Mouse (Mus musculus) kidney, postnatal 0 days (tissue): ENCODE measurements at regions not wholly inside any gene's neighbourhood (a gene's known extent, or its start where the extent isn't known, plus 50 kb on each side); places are given as distances from the start of the nearest gene placed in this dataset.
"Not testable (repeated sequence)": the region's sequence is repeated elsewhere in the genome, so short reads cannot be mapped to it uniquely, and the experiment has no call there.

Experiments
- ATAC-seq: fragments of 200-750 bp; cut with Nextera tagmentation; replicated peaks from 2 replicates; pipeline ENCODE4 v1.8.0; 2017; ENCODE audit warnings: low read depth, moderate number of reproducible peaks, moderate TSS enrichment, moderate library complexity; ENCODE audit not compliant: low FRiP score
- DNase-seq: peaks from one replicate; pipeline ENCODE4 v3.0.0-alpha.2; 2016; ENCODE audit warnings: low spot score
- H3K27ac ChIP-seq: fragments of 300-500 bp; sonication (generic); 2 replicates; pipeline ENCODE4 v1.5.1; 2014; ENCODE audit warnings: mild to moderate bottlenecking
- H3K27me3 ChIP-seq: fragments of 300-500 bp; sonication (generic); 2 replicates; pipeline ENCODE4 v1.6.1; 2014; ENCODE audit warnings: low read length, mixed read lengths; ENCODE audit not compliant: insufficient read depth
- H3K36me3 ChIP-seq: fragments of 300-500 bp; sonication (generic); 2 replicates; pipeline ENCODE4 v1.6.1; 2014; ENCODE audit warnings: low read length, mixed read lengths; ENCODE audit not compliant: insufficient read depth
- H3K4me1 ChIP-seq: fragments of 300-500 bp; sonication (generic); replicated peaks from 2 replicates; pipeline ENCODE4 v1.6.1; 2014; ENCODE audit warnings: antibody characterized with exemption, low read length, mixed read lengths; ENCODE audit not compliant: insufficient read depth
- H3K4me2 ChIP-seq: fragments of 300-500 bp; sonication (generic); 2 replicates; pipeline ENCODE4 v1.6.1; 2014; ENCODE audit warnings: mild to moderate bottlenecking, low read length, moderate library complexity, mixed read lengths
- H3K4me3 ChIP-seq: fragments of 300-500 bp; sonication (generic); replicated peaks from 2 replicates; pipeline ENCODE4 v1.5.1; 2014; ENCODE audit warnings: low read depth, low read length
- H3K9ac ChIP-seq: fragments of 300-500 bp; sonication (generic); 2 replicates; pipeline ENCODE4 v1.6.1; 2014; ENCODE audit warnings: low read depth, low read length
- H3K9me3 ChIP-seq: fragments of 300-500 bp; sonication (generic); replicated peaks from 2 replicates; pipeline ENCODE4 v1.6.1; 2016; ENCODE audit warnings: low read length, inconsistent platforms, mixed read lengths
- CTCF ChIP-seq: IDR thresholded peaks from 2 replicates; pipeline ENCODE4 v1.5.1; 2016; ENCODE audit warnings: antibody characterized with exemption, low read depth, mild to moderate bottlenecking, moderate library complexity
- WGBS: fragments of 180-500 bp; shearing (Covaris S2); extraction: QIAGEN DNeasy Blood & Tissue Kit; methylation state at CpG from one replicate; pipeline ENCODE4 v1.1.7; 2014; 5-methylcytosine and 5-hydroxymethylcytosine counted together

DNA sequence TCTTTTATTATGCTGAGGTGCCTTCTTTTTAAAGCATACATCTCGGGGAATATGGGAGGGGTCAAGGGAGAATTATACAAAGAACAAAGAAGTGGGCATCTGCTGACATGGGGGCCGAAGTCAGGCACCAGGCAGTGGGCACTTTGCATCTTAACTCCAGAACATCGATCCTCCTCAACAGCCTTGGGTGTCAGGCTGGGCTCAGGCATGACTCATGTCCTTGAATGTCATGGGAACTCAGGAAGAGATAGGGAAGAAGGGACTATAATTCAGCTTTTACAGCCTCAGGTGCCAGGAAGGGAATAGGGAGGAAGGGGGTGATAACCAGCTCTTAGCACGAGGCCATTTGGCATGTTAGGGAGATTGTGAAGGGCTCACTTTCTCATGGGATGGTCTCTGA, 85.6 kb upstream of the Ptprz1 start:
- not testable (repeated sequence) for ATAC-seq, H3K27ac ChIP-seq, H3K27me3 ChIP-seq, H3K4me3 ChIP-seq, H3K4me1 ChIP-seq, H3K9me3 ChIP-seq, DNase-seq, H3K9ac ChIP-seq, H3K36me3 ChIP-seq, H3K4me2 ChIP-seq
- 22% methylated on average over 4 of the region's 4 CpGs for WGBS

DNA sequence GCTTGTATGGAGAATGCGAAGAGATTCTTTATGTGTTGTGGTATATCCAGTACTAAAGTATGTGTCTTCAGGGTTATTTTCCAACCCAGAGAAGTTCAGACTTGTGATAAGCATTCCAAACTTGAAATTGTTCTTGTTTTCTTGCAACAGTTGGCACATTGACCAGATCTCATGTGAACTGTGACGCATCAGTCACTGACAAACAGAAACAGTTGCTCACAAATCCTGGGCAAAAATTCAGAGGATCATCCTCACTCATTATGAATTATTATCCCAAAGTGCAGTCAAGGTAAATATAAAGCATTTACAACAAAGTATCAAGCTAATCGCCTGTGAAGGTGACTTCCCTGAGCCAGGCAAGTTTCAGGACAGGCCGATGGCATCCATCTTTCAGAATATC, 83.5 kb upstream of the Ptprz1 start:
- TF ChIP-seq CTCF, result no peak
- Histone ChIP-seq H3K27me3 (no peaks in the 10 kb centered on the region), H3K9me3 (no peaks in the 10 kb centered on the region), H3K4me1 (no peaks in the 10 kb centered on the region), H3K4me3 (no peak overlapping the region), H3K36me3 (no peaks in the 10 kb centered on the region), H3K9ac (no peak overlapping the region), H3K4me2 (no peak overlapping the region), H3K27ac (no peak overlapping the region)
- WGBS, result 92% methylated on average over 4 of the region's 4 CpGs
- ATAC-seq (no peak), DNase-seq (no peak)

- no peaks in the 10 kb centered on the region for H3K27me3 ChIP-seq
- WGBS, result 71% methylated on average over 3 of the region's 3 CpGs
- no peaks in the 10 kb centered on the region for H3K9me3 ChIP-seq
- H3K9ac ChIP-seq, result no peak overlapping the region
- no peak overlapping the region for H3K4me2 ChIP-seq
- no peak for ATAC-seq
- no peak for DNase-seq
- TF ChIP-seq CTCF, result no peak
- no peak overlapping the region for H3K27ac ChIP-seq
- H3K4me3 ChIP-seq, result no peak overlapping the region
- no peaks in the 10 kb centered on the region for H3K4me1 ChIP-seq
- H3K36me3 ChIP-seq, result no peaks in the 10 kb centered on the region
These were observed 82.7 kb upstream of the Ptprz1 start for GRCm38 (mm10) chr6:22792601-22793000.

- 60% methylated on average over 12 of the region's 12 CpGs for WGBS
- Histone ChIP-seq H3K4me2 (no peak overlapping the region), H3K9ac (no peak overlapping the region), H3K27me3 (no peaks in the 10 kb centered on the region), H3K27ac (no peak overlapping the region), H3K9me3 (no peaks in the 10 kb centered on the region), H3K36me3 (no peaks in the 10 kb centered on the region), H3K4me1 (no peaks in the 10 kb centered on the region), H3K4me3 (no peak overlapping the region)
- TF ChIP-seq CTCF, result no peak
- DNase-seq, result peak; percentile 3
- no peak for ATAC-seq
These were observed 81.1 kb upstream of the Ptprz1 start for GRCm38 (mm10) chr6:22794071-22794721.

- Histone ChIP-seq H3K27ac (no peak overlapping the region), H3K27me3 (no peaks in the 10 kb centered on the region), H3K4me3 (no peak overlapping the region), H3K9ac (no peak overlapping the region), H3K9me3 (no peaks in the 10 kb centered on the region), H3K36me3 (no peaks in the 10 kb centered on the region), H3K4me1 (no peaks in the 10 kb centered on the region), H3K4me2 (no peak overlapping the region)
- no peak for ATAC-seq
- DNase-seq, result no peak
- TF ChIP-seq CTCF, result no peak
- 87% methylated on average over 3 of the region's 3 CpGs for WGBS
These were observed 80.5 kb upstream of the Ptprz1 start for GRCm38 (mm10) chr6:22794755-22795154.

DNA sequence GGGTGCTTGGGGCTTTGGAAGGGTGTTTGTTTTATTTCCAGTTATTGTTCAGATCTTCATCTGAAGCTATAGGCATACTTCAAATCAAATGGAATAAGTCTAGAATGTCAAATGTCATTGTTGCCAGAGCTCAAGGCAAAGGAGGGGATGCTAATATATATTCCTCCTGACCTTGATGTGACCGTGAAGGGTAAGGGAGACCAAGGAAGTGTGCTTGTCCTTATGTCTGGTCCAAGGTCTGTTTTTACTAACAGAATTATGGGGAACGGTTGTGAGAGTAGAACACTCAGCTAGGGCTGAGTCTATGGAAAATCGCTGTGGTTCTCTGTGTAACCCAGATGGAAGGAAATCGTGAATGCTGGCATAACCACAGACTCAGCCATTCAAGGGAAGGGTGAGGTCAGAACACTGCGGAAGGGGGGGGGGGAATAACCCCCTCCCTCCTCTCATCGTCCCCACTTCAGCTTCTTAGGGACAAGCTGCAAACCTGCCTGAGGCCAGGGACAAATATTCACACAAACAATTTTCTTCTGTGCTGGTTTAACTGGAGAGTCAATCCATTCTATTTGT, 79.9 kb upstream of the Ptprz1 start:
- no peak for TF ChIP-seq CTCF
- H3K4me1 ChIP-seq, result no peaks in the 10 kb centered on the region
- WGBS, result 71% methylated on average over 6 of the region's 6 CpGs
- H3K4me2 ChIP-seq, result no peak overlapping the region
- no peak for ATAC-seq
- H3K27ac ChIP-seq, result no peak overlapping the region
- no peak overlapping the region for H3K4me3 ChIP-seq
- H3K9me3 ChIP-seq, result no peaks in the 10 kb centered on the region
- no peak for DNase-seq
- no peaks in the 10 kb centered on the region for H3K36me3 ChIP-seq
- no peaks in the 10 kb centered on the region for H3K27me3 ChIP-seq
- no peak overlapping the region for H3K9ac ChIP-seq

- H3K4me3 ChIP-seq, result no peak overlapping the region
- no peaks in the 10 kb centered on the region for H3K27me3 ChIP-seq
- H3K9me3 ChIP-seq, result no peaks in the 10 kb centered on the region
- TF ChIP-seq CTCF, result no peak
- no peaks in the 10 kb centered on the region for H3K4me1 ChIP-seq
- WGBS, result 62% methylated on average over 3 of the region's 3 CpGs
- no peaks in the 10 kb centered on the region for H3K36me3 ChIP-seq
- DNase-seq (no peak), ATAC-seq (no peak)
- no peak overlapping the region for H3K9ac ChIP-seq
- no peak overlapping the region for H3K27ac ChIP-seq
- H3K4me2 ChIP-seq, result no peak overlapping the region
These were observed 73.4 kb upstream of the Ptprz1 start for GRCm38 (mm10) chr6:22801908-22802307.
